Mouse (Mus musculus): ENCODE results near the gene Hccs. TPM values are rescaled to one million over a fixed set of nuclear protein-coding genes. Genes with fewer than 3 reads are reported as not detected.

Gene Hccs
- total and polyA plus RNA-seq, 3 experiments = 21.7 to 87.8 (median 40.0) TPM

DNA sequence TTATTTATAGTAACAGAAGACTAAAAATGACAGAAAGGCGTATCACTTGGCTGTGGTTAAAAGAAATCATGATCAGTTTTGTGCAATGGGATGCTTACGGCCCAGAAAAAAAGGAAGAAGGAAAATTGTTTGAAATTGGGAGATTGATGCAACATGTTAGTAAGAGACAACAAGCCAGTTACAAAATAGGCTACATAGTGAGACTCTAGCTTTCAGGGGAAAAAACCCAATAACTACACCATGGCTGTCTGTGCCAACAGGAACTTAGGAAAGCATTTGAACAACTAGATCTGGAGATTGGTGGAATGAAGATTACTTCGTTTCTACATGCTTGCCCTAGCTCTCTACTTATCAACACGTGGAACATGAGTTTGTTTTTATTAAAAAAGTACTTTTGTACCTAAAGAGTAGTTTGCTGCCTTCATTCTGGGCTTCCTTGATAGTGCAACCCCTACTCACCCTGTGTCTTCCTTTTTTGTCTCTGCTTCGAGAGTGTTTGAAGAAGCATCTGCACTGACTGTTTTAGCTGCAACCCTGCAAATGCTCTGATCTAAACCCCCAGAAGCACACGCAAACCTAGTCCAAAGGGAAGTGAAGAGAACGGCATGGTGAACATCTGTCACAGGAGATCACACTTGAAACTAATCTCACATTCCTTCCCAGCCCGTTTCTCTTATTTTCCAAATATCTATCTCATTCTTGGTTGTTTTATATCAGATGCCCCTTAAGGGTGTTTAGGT, 56.6 kb downstream of the Hccs start:
- TF ChIP-seq NRF1 (IDR thresholded peaks at IDR 0.05; ENCODE audit: low read depth, low read length) = no peak
- no peak for TF ChIP-seq MAFK (IDR thresholded peaks at IDR 0.05; ENCODE audit: insufficient replicate concordance, low read length)
- TF ChIP-seq ZNF384 (IDR thresholded peaks at IDR 0.05; ENCODE audit: low read depth, low read length) = no peak
- no peak for TF ChIP-seq RAD21 (IDR thresholded peaks at IDR 0.05; ENCODE audit: low read depth, low read length)
- TF ChIP-seq ZC3H11A (IDR thresholded peaks at IDR 0.05; ENCODE audit: low read depth, low read length) = no peak
- no peak for TF ChIP-seq BHLHE40 (IDR thresholded peaks at IDR 0.05; ENCODE audit: low read depth, low read length)
- TF ChIP-seq CTCF (conservative IDR thresholded peaks at IDR 0.05 in 1 of 2, IDR thresholded peaks at IDR 0.05 in 1 of 2; ENCODE audit: low read depth in 2 of 2, low read length in 2 of 2) = no peak
- no peak for TF ChIP-seq POLR2AphosphoS2 (IDR thresholded peaks at IDR 0.05; ENCODE audit: low read depth, low read length)
- no peak for TF ChIP-seq ETS1 (conservative IDR thresholded peaks at IDR 0.05; ENCODE audit: low read depth, low read length)
- TF ChIP-seq CHD1 (IDR thresholded peaks at IDR 0.05; ENCODE audit: low read depth, low read length) = no peak
- no peak for TF ChIP-seq E2F4 (IDR thresholded peaks at IDR 0.05; ENCODE audit: insufficient replicate concordance, low read depth, low read length)
- TF ChIP-seq MAZ (IDR thresholded peaks at IDR 0.05; ENCODE audit: low read depth, low read length) = no peak
- TF ChIP-seq JUND (conservative IDR thresholded peaks at IDR 0.05; ENCODE audit: low read depth, low read length) = no peak
- no peak for TF ChIP-seq ZKSCAN1 (IDR thresholded peaks at IDR 0.05; ENCODE audit: borderline replicate concordance, low read depth, low read length)
- TF ChIP-seq MAX (IDR thresholded peaks at IDR 0.05; ENCODE audit: low read length) = no peak
- no peak for TF ChIP-seq MXI1 (IDR thresholded peaks at IDR 0.05; ENCODE audit: low read depth, low read length)
- no peak for TF ChIP-seq TCF12 (IDR thresholded peaks at IDR 0.05; ENCODE audit: low read depth, low read length)
- in situ Hi-C loops (cut with MboI; ENCODE audit: low pct_ligation_motif_present, low pct_unique_long_range_greater_than_20kb, low sequenced_read_pairs) (no loop called here), dilution Hi-C loops (cut with MboI; ENCODE audit: extremely low pct_ligation_motif_present, extremely low pct_unique_long_range_greater_than_20kb, low sequenced_read_pairs) (no loop called here)
- H3K36me3 ChIP-seq (replicated peaks in 1 of 2; ENCODE audit: control insufficient read depth in 1 of 2, insufficient read depth in 1 of 2, low read length in 1 of 2) = no peaks in the 10 kb centered on the region
- H3K4me2 ChIP-seq (ENCODE audit: insufficient read depth, low read depth, poor library complexity, severe bottlenecking) = no peak overlapping the region
- H3K27me3 ChIP-seq (replicated peaks) = no peaks in the 10 kb centered on the region
- H3K9me3 ChIP-seq (replicated peaks; ENCODE audit: low read length) = no peaks in the 10 kb centered on the region
- no peak overlapping the region for H3K4me3 ChIP-seq (replicated peaks in 1 of 3; ENCODE audit: low read depth in 2 of 3, low read length in 2 of 3, poor library complexity in 1 of 3)
- no peak overlapping the region for H3K27ac ChIP-seq (ENCODE audit: insufficient read depth, low read depth)
- no peak for DNase-seq (ENCODE audit: extremely low read depth)
- H3K4me1 ChIP-seq (ENCODE audit: control insufficient read depth in 1 of 2, insufficient read depth in 2 of 2) = no peaks in the 10 kb centered on the region
- no peaks in the 10 kb centered on the region for H3K79me2 ChIP-seq (replicated peaks; ENCODE audit: control insufficient read depth, extremely low read depth, insufficient read depth, poor library complexity, severe bottlenecking)
- H3K9ac ChIP-seq (ENCODE audit: insufficient read depth, low read depth) = no peak overlapping the region

DNA sequence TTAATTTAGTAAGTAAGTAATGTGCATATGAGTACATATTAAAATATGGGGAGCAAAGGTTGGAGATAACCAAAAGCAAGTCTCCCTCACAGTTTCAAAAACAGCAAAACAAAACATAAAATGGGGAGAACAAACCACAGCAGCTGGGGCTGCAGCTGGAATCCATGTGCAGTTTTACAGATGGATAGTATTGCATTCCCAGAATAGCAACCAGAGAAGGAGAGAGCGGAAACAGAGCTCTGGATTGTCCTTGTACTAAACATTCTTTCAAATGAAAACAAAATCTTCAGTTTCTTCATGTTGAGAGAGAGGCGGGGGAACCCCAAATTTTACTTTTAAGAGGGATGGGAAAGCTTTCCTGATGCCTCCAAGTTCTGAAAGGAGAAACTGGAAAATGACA, 58.0 kb downstream of the Hccs start:
- TF ChIP-seq RCOR1 (conservative IDR thresholded peaks at IDR 0.05; ENCODE audit: low read depth, low read length) (no peak), MAX (IDR thresholded peaks at IDR 0.05; ENCODE audit: low read length) (no peak), EP300 (IDR thresholded peaks at IDR 0.05; ENCODE audit: low read length) (no peak), MEF2A (IDR thresholded peaks at IDR 0.05; ENCODE audit: borderline replicate concordance, low read depth, low read length) (no peak), JUND (conservative IDR thresholded peaks at IDR 0.05; ENCODE audit: low read depth, low read length) (no peak), USF1 (IDR thresholded peaks at IDR 0.05; ENCODE audit: low read depth, low read length) (no peak), MYC (IDR thresholded peaks at IDR 0.05; ENCODE audit: low read depth, low read length) (no peak), SIN3A (IDR thresholded peaks at IDR 0.05; ENCODE audit: low read length) (no peak), RAD21 (IDR thresholded peaks at IDR 0.05; ENCODE audit: low read depth, low read length) (no peak), GABPA (IDR thresholded peaks at IDR 0.05; ENCODE audit: insufficient replicate concordance, low read depth, low read length) (no peak), JUN (IDR thresholded peaks at IDR 0.05; ENCODE audit: insufficient read depth, low read depth, low read length) (no peak), KAT2A (IDR thresholded peaks at IDR 0.05; ENCODE audit: insufficient replicate concordance, low read length) (no peak), HCFC1 (IDR thresholded peaks at IDR 0.05; ENCODE audit: low read depth, low read length) (no peak), PAX5 (IDR thresholded peaks at IDR 0.05; ENCODE audit: low read length) (no peak)
- no peaks in the 10 kb centered on the region for H3K4me1 ChIP-seq (ENCODE audit: control insufficient read depth in 1 of 2, insufficient read depth in 2 of 2)
- H3K9ac ChIP-seq (ENCODE audit: insufficient read depth, low read depth) = no peak overlapping the region
- H3K36me3 ChIP-seq (replicated peaks in 1 of 2; ENCODE audit: control insufficient read depth in 1 of 2, insufficient read depth in 1 of 2, low read length in 1 of 2) = no peaks in the 10 kb centered on the region
- in situ Hi-C loops (cut with MboI; ENCODE audit: low pct_ligation_motif_present, low pct_unique_long_range_greater_than_20kb, low sequenced_read_pairs) (no loop called here), dilution Hi-C loops (cut with MboI; ENCODE audit: extremely low pct_ligation_motif_present, extremely low pct_unique_long_range_greater_than_20kb, low sequenced_read_pairs) (no loop called here)
- DNase-seq (ENCODE audit: extremely low read depth) = no peak
- H3K27ac ChIP-seq (ENCODE audit: insufficient read depth, low read depth) = no peak overlapping the region
- no peaks in the 10 kb centered on the region for H3K79me2 ChIP-seq (replicated peaks; ENCODE audit: control insufficient read depth, extremely low read depth, insufficient read depth, poor library complexity, severe bottlenecking)
- no peaks in the 10 kb centered on the region for H3K27me3 ChIP-seq (replicated peaks)
- no peaks in the 10 kb centered on the region for H3K9me3 ChIP-seq (replicated peaks; ENCODE audit: low read length)
- H3K4me2 ChIP-seq (ENCODE audit: insufficient read depth, low read depth, poor library complexity, severe bottlenecking) = no peak overlapping the region
- H3K4me3 ChIP-seq (replicated peaks in 1 of 3; ENCODE audit: low read depth in 2 of 3, low read length in 2 of 3, poor library complexity in 1 of 3) = no peak overlapping the region
